In the genomic region with DNA sequence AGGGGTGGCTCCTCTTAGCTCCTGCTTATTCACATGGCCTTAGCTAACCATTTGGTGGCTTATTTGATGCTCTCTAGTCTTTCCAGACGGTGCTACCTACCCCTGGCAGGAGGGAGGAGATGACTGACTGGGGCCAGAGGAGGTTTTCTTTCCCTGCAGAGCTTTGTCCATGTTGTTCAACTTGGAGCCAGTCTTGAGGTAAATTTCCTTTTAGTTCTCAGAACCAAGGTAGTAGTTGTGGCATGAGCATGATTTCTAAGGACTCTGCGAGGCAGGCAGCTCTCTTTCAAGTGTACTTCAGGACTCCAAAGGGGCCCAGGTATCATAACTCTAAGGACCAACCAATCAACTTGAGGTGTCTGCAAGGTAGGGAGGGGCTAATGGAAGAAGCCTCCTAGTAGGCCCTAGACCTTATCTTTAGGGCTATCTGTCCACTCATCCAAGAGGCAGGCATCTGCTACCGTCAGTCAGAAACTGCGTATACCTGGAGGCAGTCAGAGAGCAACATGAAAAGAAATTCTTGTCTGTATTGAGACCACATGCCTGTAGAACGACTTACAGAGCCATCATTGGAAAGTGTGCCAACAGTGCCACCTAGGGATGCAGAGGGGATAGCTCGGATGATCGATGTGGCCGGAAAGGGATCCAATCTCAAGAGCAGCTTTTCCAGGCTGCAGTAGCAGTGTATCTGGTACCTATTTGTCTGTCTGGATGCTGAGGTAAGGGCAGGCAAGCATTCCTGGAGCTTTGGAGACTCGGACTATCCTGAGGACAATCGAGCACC, we compare ENCODE assay signal across 10 mouse cellular contexts. TPM values are rescaled to one million over a fixed set of nuclear protein-coding genes. Genes with fewer than 3 reads are reported as not detected.
A peak's percentile ranks its signal among the peaks of the same experiment; 100 is the strongest.
DNase-seq lines count a peak whose midpoint lies in the region; ATAC-seq and TF ChIP-seq lines count a peak whose summit lies in the region.
"Had no signal": no experiment of that assay in that cellular context is flagged by ENCODE, and none has a peak within 500 bp of the region (broad histone marks: within the 10 kb centered on the region; RNA-seq: fewer than 3 reads in every experiment).

No protein-coding gene starts in this region.

- H3K4me1 ChIP-seq in kidney, embryonic 16.5 days (ENCODE audit: insufficient read depth, low read length) = no peaks in the 10 kb centered on the region
- H3K4me1 ChIP-seq in cortical plate, adult 2 months (ENCODE audit: control insufficient read depth, insufficient read depth, low read length) = no peaks in the 10 kb centered on the region
- H3K4me1 ChIP-seq in midbrain, embryonic 16.5 days (ENCODE audit: control insufficient read depth, insufficient read depth, low read length) = no peaks in the 10 kb centered on the region
- H3K4me1 ChIP-seq: embryonic facial prominence, embryonic 15.5 days had no signal

- no peaks in the 10 kb centered on the region for H3K9me3 ChIP-seq in kidney, embryonic 16.5 days (ENCODE audit: low read length)
- no peaks in the 10 kb centered on the region for H3K9me3 ChIP-seq in midbrain, embryonic 16.5 days (replicated peaks; ENCODE audit: control insufficient read depth, low read length, poor library complexity, severe bottlenecking)
- H3K9me3 ChIP-seq: embryonic facial prominence, embryonic 15.5 days had no signal

- DNase-seq in kidney, adult 11 months = peak; percentile 31
- DNase-seq in adrenal gland, adult (ENCODE audit: inconsistent age in 2 of 2, low spot score in 1 of 2) = peak; percentile 48 to 85
- peak; percentile 52 to 62 for DNase-seq in heart, postnatal 36 days
- DNase-seq in left cerebral cortex, adult 8-10 months (ENCODE audit: low spot score in 2 of 2) = peak; percentile 35 to 45
- DNase-seq in thymus, postnatal 14 days = peak; percentile 60

- TF ChIP-seq CTCF in cortical plate, adult 2 months (IDR thresholded peaks at IDR 0.05; ENCODE audit: extremely low read depth, insufficient read depth, low read length) = peak; percentile 98

- TF ChIP-seq POLR2A in cortical plate, adult 2 months (IDR thresholded peaks at IDR 0.05; ENCODE audit: extremely low read depth, insufficient read depth, low read length) = no peak

- intact Hi-C loops in heart, postnatal 36 days (cut with DNase I) = loop anchor here (1.0 to 10.0 kb wide), 4 partner anchors 99 to 331 kb away; no protein-coding TSS in a partner anchor

- no peak overlapping the region for H3K4me3 ChIP-seq in kidney, embryonic 16.5 days (ENCODE audit: low read length)
- H3K4me3 ChIP-seq in cortical plate, adult 2 months (ENCODE audit: insufficient read depth, low read length) = no peak overlapping the region
- H3K4me3 ChIP-seq in midbrain, embryonic 16.5 days (ENCODE audit: low read depth, low read length) = no peak overlapping the region
- H3K4me3 ChIP-seq: embryonic facial prominence, embryonic 15.5 days had no signal

- WGBS in kidney, embryonic 16.5 days = 49% methylated on average over 10 of the region's 10 CpGs
- WGBS in midbrain, embryonic 16.5 days = 41% methylated on average over 10 of the region's 10 CpGs

- no peak overlapping the region for H3K4me2 ChIP-seq in kidney, embryonic 16.5 days (replicated peaks; ENCODE audit: low read depth, low read length)
- H3K4me2 ChIP-seq in midbrain, embryonic 16.5 days (ENCODE audit: low read length) = no peak overlapping the region
- H3K4me2 ChIP-seq: embryonic facial prominence, embryonic 15.5 days had no signal

- peaks cover 28% of the 10 kb centered on the region for H3K36me3 ChIP-seq in kidney, embryonic 16.5 days (ENCODE audit: insufficient read depth, low read length)
- H3K36me3 ChIP-seq in midbrain, embryonic 16.5 days (ENCODE audit: control insufficient read depth, insufficient read depth, low read length) = peaks cover 13% of the 10 kb centered on the region

- no peak overlapping the region for H3K27ac ChIP-seq in kidney, embryonic 16.5 days (ENCODE audit: low read length)
- no peak overlapping the region for H3K27ac ChIP-seq in cortical plate, adult 2 months (ENCODE audit: insufficient read depth, low read length)
- H3K27ac ChIP-seq in midbrain, embryonic 16.5 days (ENCODE audit: low read length) = no peak overlapping the region
- H3K27ac ChIP-seq: embryonic facial prominence, embryonic 15.5 days had no signal

- H3K27me3 ChIP-seq in kidney, embryonic 16.5 days (ENCODE audit: insufficient read depth, low read length) = no peaks in the 10 kb centered on the region
- no peaks in the 10 kb centered on the region for H3K27me3 ChIP-seq in midbrain, embryonic 16.5 days (ENCODE audit: control insufficient read depth, insufficient read depth, low read depth, low read length)
- H3K27me3 ChIP-seq: embryonic facial prominence, embryonic 15.5 days had no signal

- H3K9ac ChIP-seq in kidney, embryonic 16.5 days (replicated peaks; ENCODE audit: low read length) = no peak overlapping the region
- H3K9ac ChIP-seq in midbrain, embryonic 16.5 days (ENCODE audit: low read depth, low read length) = no peak overlapping the region
- H3K9ac ChIP-seq: embryonic facial prominence, embryonic 15.5 days had no signal

- ATAC-seq in kidney, embryonic 16.5 days (ENCODE audit: low FRiP score, low TSS enrichment) = no peak
- ATAC-seq in midbrain, embryonic 16.5 days = peak; percentile 80

RNA-seq across cellular contexts. Expression of gene Hcn4, which starts 50.5 kb away (rescaled TPM):
- polyA plus RNA-seq in kidney, embryonic 16.5 days (2015; fragmentation: Nextera tagmentation; extraction: Ambion mirVana) = 0.34 and 0.39 TPM in 2 replicates
- 0.81 and 1.1 TPM in 2 replicates for polyA plus RNA-seq in cortical plate, adult 2 months (2012; rRNA removed)
- total RNA-seq in heart, postnatal 36 days (2021) = 1 to 10 TPM; 6.2 to 7.2 TPM
- 1 to 10 TPM; 4.8 to 6.2 (median 5.5) TPM for total RNA-seq in left cerebral cortex, adult 8-10 months (2022)
- polyA plus RNA-seq in midbrain, embryonic 16.5 days (2015; fragmentation: Nextera tagmentation; extraction: Ambion mirVana) = 3.0 and 3.5 TPM in 2 replicates
- total RNA-seq: neutrophil, adult 5-6 weeks had no signal
